In the genomic region with DNA sequence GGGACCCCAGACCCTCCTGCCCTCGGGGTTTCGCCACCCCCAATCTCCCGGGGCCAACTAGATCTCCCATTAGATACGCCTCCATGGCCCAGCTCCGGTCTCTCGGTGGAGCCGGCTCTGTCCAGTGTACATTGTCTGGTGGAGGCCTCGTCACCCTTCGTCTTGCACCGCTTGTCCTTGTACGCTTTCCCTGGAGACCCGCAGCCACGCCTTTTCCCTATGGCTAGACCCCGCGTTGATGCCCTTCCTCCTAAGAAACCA, we compare ENCODE assay signal across 8 mouse cellular contexts. TPM values are rescaled to one million over a fixed set of nuclear protein-coding genes. Genes with fewer than 3 reads are reported as not detected.
DNase-seq lines count a peak whose midpoint lies in the region; ATAC-seq lines count a peak whose summit lies in the region.

No protein-coding gene starts in this region.

- peak overlapping the region; percentile 91 for H3K4me2 ChIP-seq in kidney, embryonic 14.5 days (replicated peaks; ENCODE audit: low read depth, low read length)
- H3K4me2 ChIP-seq in hindbrain, embryonic 14.5 days (replicated peaks) = peak overlapping the region; percentile 91
- H3K4me2 ChIP-seq in midbrain, embryonic 14.5 days (ENCODE audit: low read length) = peak overlapping the region; percentile 94

- no peaks in the 10 kb centered on the region for H3K9me3 ChIP-seq in kidney, embryonic 14.5 days (ENCODE audit: control insufficient read depth, low read length)
- H3K9me3 ChIP-seq in hindbrain, embryonic 14.5 days (ENCODE audit: control insufficient read depth, low read length) = no peaks in the 10 kb centered on the region
- no peaks in the 10 kb centered on the region for H3K9me3 ChIP-seq in midbrain, embryonic 14.5 days (ENCODE audit: control insufficient read depth, low read length)

- no peak overlapping the region for H3K27ac ChIP-seq in kidney, embryonic 14.5 days (ENCODE audit: low read depth, low read length)
- H3K27ac ChIP-seq in brown adipose tissue, adult 24 weeks (replicated peaks; ENCODE audit: low read depth, low read length) = no peak overlapping the region
- no peak overlapping the region for H3K27ac ChIP-seq in hindbrain, embryonic 14.5 days
- no peak overlapping the region for H3K27ac ChIP-seq in midbrain, embryonic 14.5 days (replicated peaks; ENCODE audit: low read depth, low read length)

- peak overlapping the region; percentile 68 for H3K9ac ChIP-seq in kidney, embryonic 14.5 days (ENCODE audit: low read depth, low read length)
- H3K9ac ChIP-seq in hindbrain, embryonic 14.5 days = peak overlapping the region; percentile 45
- H3K9ac ChIP-seq in midbrain, embryonic 14.5 days (replicated peaks; ENCODE audit: low read length) = no peak overlapping the region; the same call in 1 of the 2 replicates

- H3K4me3 ChIP-seq in kidney, embryonic 14.5 days (ENCODE audit: low read length) = peak overlapping the region; percentile 79
- H3K4me3 ChIP-seq in brown adipose tissue, adult 24 weeks (ENCODE audit: insufficient read depth, low read depth, low read length) = peak overlapping the region; percentile 54
- H3K4me3 ChIP-seq in hindbrain, embryonic 14.5 days (replicated peaks; ENCODE audit: low read length) = peak overlapping the region; percentile 45
- H3K4me3 ChIP-seq in midbrain, embryonic 14.5 days (replicated peaks; ENCODE audit: low read depth, low read length) = peak overlapping the region; percentile 53

- peaks cover 18% of the 10 kb centered on the region for H3K4me1 ChIP-seq in kidney, embryonic 14.5 days (ENCODE audit: control insufficient read depth, insufficient read depth, low read length)
- no peaks in the 10 kb centered on the region for H3K4me1 ChIP-seq in brown adipose tissue, adult 24 weeks (ENCODE audit: control insufficient read depth, insufficient read depth, insufficient read length, low read length)
- peaks cover 6% of the 10 kb centered on the region; the same call in 1 of the 2 replicates for H3K4me1 ChIP-seq in hindbrain, embryonic 14.5 days (replicated peaks; ENCODE audit: control insufficient read depth, insufficient read depth, low read length)
- H3K4me1 ChIP-seq in midbrain, embryonic 14.5 days (ENCODE audit: control insufficient read depth, insufficient read depth, low read length) = peaks cover 8% of the 10 kb centered on the region

- H3K27me3 ChIP-seq in kidney, embryonic 14.5 days (ENCODE audit: control insufficient read depth, insufficient read depth, low read length) = no peaks in the 10 kb centered on the region
- H3K27me3 ChIP-seq in hindbrain, embryonic 14.5 days (ENCODE audit: control insufficient read depth, insufficient read depth, low read length) = no peaks in the 10 kb centered on the region
- no peaks in the 10 kb centered on the region for H3K27me3 ChIP-seq in midbrain, embryonic 14.5 days (ENCODE audit: control insufficient read depth, insufficient read depth, low read length)

- ATAC-seq in kidney, embryonic 14.5 days (ENCODE audit: low FRiP score, low TSS enrichment) = no peak; the same call in 1 of the 2 replicates
- ATAC-seq in hindbrain, embryonic 14.5 days (ENCODE audit: low FRiP score) = no peak
- peak; percentile 12; the same call in 1 of the 2 replicates for ATAC-seq in midbrain, embryonic 14.5 days (ENCODE audit: low FRiP score, low TSS enrichment)

- DNase-seq in kidney, postnatal 10 days = no peak
- no peak for DNase-seq in hindbrain, embryonic 14.5 days (ENCODE audit: low spot score)
- no peak for DNase-seq in midbrain, embryonic 14.5 days
- no peak for DNase-seq in layer of hippocampus, adult 9-11 months
- no peak for DNase-seq in cerebellum, postnatal 4 days (ENCODE audit: low spot score in 2 of 2)
- no peak for DNase-seq in T-cell, adult 2 months (ENCODE audit: low spot score)

- 2% methylated on average over 15 of the region's 15 CpGs for WGBS in kidney, embryonic 14.5 days
- WGBS in hindbrain, embryonic 14.5 days = 2% methylated on average over 15 of the region's 15 CpGs
- WGBS in midbrain, embryonic 14.5 days = 1% methylated on average over 15 of the region's 15 CpGs

- no peaks in the 10 kb centered on the region for H3K36me3 ChIP-seq in kidney, embryonic 14.5 days (ENCODE audit: control insufficient read depth, insufficient read depth, low read length)
- no peaks in the 10 kb centered on the region for H3K36me3 ChIP-seq in hindbrain, embryonic 14.5 days (replicated peaks; ENCODE audit: control insufficient read depth, insufficient read depth)
- H3K36me3 ChIP-seq in midbrain, embryonic 14.5 days (ENCODE audit: control insufficient read depth, insufficient read depth, low read length) = no peaks in the 10 kb centered on the region

RNA-seq across cellular contexts. Expression of gene Asf1b, which starts 0.6 kb away (rescaled TPM):
- 68.2 and 71.4 TPM in 2 replicates for polyA plus RNA-seq in kidney, embryonic 14.5 days (2014; fragmentation: Nextera tagmentation; extraction: Ambion mirVana)
- 3.3 and 3.8 TPM in 2 replicates for polyA plus RNA-seq in brown adipose tissue, adult 24 weeks (2012; ENCODE audit: insufficient read depth, insufficient read length, missing spikeins)
- 10.5 and 10.7 TPM in 2 replicates for polyA plus RNA-seq in hindbrain, embryonic 14.5 days (2014; fragmentation: Nextera tagmentation; extraction: Ambion mirVana)
- 7.9 and 15.5 TPM in 2 replicates for polyA plus RNA-seq in midbrain, embryonic 14.5 days (2014; fragmentation: Nextera tagmentation; extraction: Ambion mirVana)

RNA-seq across cellular contexts. Expression of gene Gm10644, which starts 0.9 kb away (rescaled TPM):
- polyA plus RNA-seq in kidney, embryonic 14.5 days (2014; fragmentation: Nextera tagmentation; extraction: Ambion mirVana) = 0.37 and 0.61 TPM in 2 replicates
- polyA plus RNA-seq in brown adipose tissue, adult 24 weeks (2012; ENCODE audit: insufficient read depth, insufficient read length, missing spikeins) = 0.79 and 0.99 TPM in 2 replicates
- 0.76 and 1.1 TPM in 2 replicates for polyA plus RNA-seq in hindbrain, embryonic 14.5 days (2014; fragmentation: Nextera tagmentation; extraction: Ambion mirVana)
- 1.0 and 1.1 TPM in 2 replicates for polyA plus RNA-seq in midbrain, embryonic 14.5 days (2014; fragmentation: Nextera tagmentation; extraction: Ambion mirVana)

RNA-seq across cellular contexts. Expression of gene Prkaca, which starts 16.9 kb away (rescaled TPM):
- 123 and 124 TPM in 2 replicates for polyA plus RNA-seq in kidney, embryonic 14.5 days (2014; fragmentation: Nextera tagmentation; extraction: Ambion mirVana)
- polyA plus RNA-seq in brown adipose tissue, adult 24 weeks (2012; ENCODE audit: insufficient read depth, insufficient read length, missing spikeins) = 270 and 332 TPM in 2 replicates
- 194 and 218 TPM in 2 replicates for polyA plus RNA-seq in hindbrain, embryonic 14.5 days (2014; fragmentation: Nextera tagmentation; extraction: Ambion mirVana)
- polyA plus RNA-seq in midbrain, embryonic 14.5 days (2014; fragmentation: Nextera tagmentation; extraction: Ambion mirVana) = 181 and 207 TPM in 2 replicates

RNA-seq across cellular contexts. Expression of gene Samd1, which starts 41.6 kb away (rescaled TPM):
- polyA plus RNA-seq in kidney, embryonic 14.5 days (2014; fragmentation: Nextera tagmentation; extraction: Ambion mirVana) = 17.9 and 31.9 TPM in 2 replicates
- 12.0 and 12.4 TPM in 2 replicates for polyA plus RNA-seq in brown adipose tissue, adult 24 weeks (2012; ENCODE audit: insufficient read depth, insufficient read length, missing spikeins)
- polyA plus RNA-seq in hindbrain, embryonic 14.5 days (2014; fragmentation: Nextera tagmentation; extraction: Ambion mirVana) = 11.1 and 11.3 TPM in 2 replicates
- polyA plus RNA-seq in midbrain, embryonic 14.5 days (2014; fragmentation: Nextera tagmentation; extraction: Ambion mirVana) = 10.5 and 14.2 TPM in 2 replicates

RNA-seq across cellular contexts. Expression of gene 1700067K01Rik, which starts 45.4 kb away (rescaled TPM):
- 1.2 TPM in 2 replicates for polyA plus RNA-seq in kidney, embryonic 14.5 days (2014; fragmentation: Nextera tagmentation; extraction: Ambion mirVana)
- not detected in 2 replicates for polyA plus RNA-seq in brown adipose tissue, adult 24 weeks (2012; ENCODE audit: insufficient read depth, insufficient read length, missing spikeins)
- polyA plus RNA-seq in hindbrain, embryonic 14.5 days (2014; fragmentation: Nextera tagmentation; extraction: Ambion mirVana) = 0.54 and 0.76 TPM in 2 replicates
- 0.53 and 0.89 TPM in 2 replicates for polyA plus RNA-seq in midbrain, embryonic 14.5 days (2014; fragmentation: Nextera tagmentation; extraction: Ambion mirVana)
